Mouse (Mus musculus) cerebellum, adult 2 months (tissue): ENCODE data around the gene Cdr2l.

Experiments used
- CTCF ChIP-seq: fragments of 200-500 bp; IDR thresholded peaks from 2 replicates; pipeline ENCODE4 v1.5.1; 2011; ENCODE audit warnings: low read depth, mild to moderate bottlenecking, control low read depth, low read length, moderate library complexity, borderline replicate concordance; ENCODE audit not compliant: insufficient read depth
- POLR2A ChIP-seq: fragments of 200-500 bp; IDR thresholded peaks from 2 replicates; pipeline ENCODE4 v1.6.1; 2011; ENCODE audit warnings: low read length, control low read depth, borderline replicate concordance; ENCODE audit not compliant: insufficient read depth

DNA sequence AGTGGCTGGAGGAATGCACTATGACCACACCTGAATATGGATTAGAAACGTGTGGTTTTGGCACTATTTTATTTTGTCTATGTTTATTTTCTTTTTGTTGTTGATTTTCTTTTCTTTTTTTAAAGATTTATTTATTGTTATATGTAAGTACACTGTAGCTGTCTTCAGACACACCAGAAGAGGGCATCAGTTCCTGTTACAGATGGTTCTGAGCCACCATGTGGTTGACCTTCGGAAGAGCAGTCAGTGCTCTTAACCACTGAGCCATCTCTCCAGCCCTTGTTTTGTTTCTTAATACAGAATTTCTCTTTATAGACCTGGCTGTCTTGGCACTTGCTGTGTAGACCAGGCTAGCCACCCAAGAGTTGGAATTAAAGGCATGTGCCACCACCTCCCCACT lies 9.0 kb upstream of the Cdr2l start:
- TF ChIP-seq POLR2A (no peak), CTCF (no peak)
